Mouse (Mus musculus) hindbrain, embryonic 16.5 days (tissue): ENCODE data around the gene Treml1. TPM values are rescaled to one million over a fixed set of nuclear protein-coding genes. Genes with fewer than 3 reads are reported as not detected.

Source experiments
- ATAC-seq: fragments of 200-750 bp; cut with Nextera tagmentation; 2 replicates; pipeline ENCODE4 v1.8.0; 2017; ENCODE audit warnings: moderate TSS enrichment, moderate library complexity
- H3K27ac ChIP-seq: fragments of 300-500 bp; sonication (generic); 2 replicates; pipeline ENCODE4 v1.5.1; 2014; ENCODE audit warnings: low read depth, mild to moderate bottlenecking, control low read depth, low read length, moderate library complexity
- H3K27me3 ChIP-seq: fragments of 300-500 bp; sonication (generic); replicated peaks from 2 replicates; pipeline ENCODE4 v1.6.1; 2014; ENCODE audit warnings: low read length; ENCODE audit not compliant: control insufficient read depth, insufficient read depth
- H3K36me3 ChIP-seq: fragments of 300-500 bp; sonication (generic); 2 replicates; pipeline ENCODE4 v1.6.1; 2014; ENCODE audit warnings: mild to moderate bottlenecking, low read length, moderate library complexity, mixed read lengths; ENCODE audit not compliant: control insufficient read depth, insufficient read depth
- H3K4me1 ChIP-seq: fragments of 300-500 bp; sonication (generic); 2 replicates; pipeline ENCODE4 v1.6.1; 2014; ENCODE audit warnings: low read depth, low read length; ENCODE audit not compliant: control insufficient read depth, insufficient read depth
- H3K4me2 ChIP-seq: fragments of 300-500 bp; sonication (generic); 2 replicates; pipeline ENCODE4 v1.6.1; 2014; ENCODE audit warnings: mild to moderate bottlenecking, low read length, control low read depth, moderate library complexity
- H3K4me3 ChIP-seq: fragments of 300-500 bp; sonication (generic); 2 replicates; pipeline ENCODE4 v1.5.1; 2014; ENCODE audit warnings: mild to moderate bottlenecking, low read length, control low read depth, moderate library complexity
- H3K9ac ChIP-seq: fragments of 300-500 bp; sonication (generic); 2 replicates; pipeline ENCODE4 v1.6.1; 2014; ENCODE audit warnings: low read depth, mild to moderate bottlenecking, control low read depth, low read length, moderate library complexity
- H3K9me3 ChIP-seq: fragments of 300-500 bp; sonication (generic); 2 replicates; pipeline ENCODE4 v1.6.1; 2014; ENCODE audit warnings: mild to moderate bottlenecking, low read length, moderate library complexity; ENCODE audit not compliant: control insufficient read depth
- WGBS: fragments of 180-500 bp; shearing (Covaris S2); extraction: QIAGEN DNeasy Blood & Tissue Kit; methylation state at CpG from one replicate; pipeline ENCODE4 v1.1.7; 2014; 5-methylcytosine and 5-hydroxymethylcytosine counted together
- polyA plus RNA-seq: library from polyadenylated mRNA; unstranded; fragments of >200 nt; fragmentation: Nextera tagmentation; extraction: Ambion mirVana; gene quantifications from 2 replicates; pipeline ENCODE4 v1.2.1, GENCODE M21; 2015

Treml1 gene
- polyA plus RNA-seq, 1 experiment from 2014 or later, result 0.49 TPM

DNA sequence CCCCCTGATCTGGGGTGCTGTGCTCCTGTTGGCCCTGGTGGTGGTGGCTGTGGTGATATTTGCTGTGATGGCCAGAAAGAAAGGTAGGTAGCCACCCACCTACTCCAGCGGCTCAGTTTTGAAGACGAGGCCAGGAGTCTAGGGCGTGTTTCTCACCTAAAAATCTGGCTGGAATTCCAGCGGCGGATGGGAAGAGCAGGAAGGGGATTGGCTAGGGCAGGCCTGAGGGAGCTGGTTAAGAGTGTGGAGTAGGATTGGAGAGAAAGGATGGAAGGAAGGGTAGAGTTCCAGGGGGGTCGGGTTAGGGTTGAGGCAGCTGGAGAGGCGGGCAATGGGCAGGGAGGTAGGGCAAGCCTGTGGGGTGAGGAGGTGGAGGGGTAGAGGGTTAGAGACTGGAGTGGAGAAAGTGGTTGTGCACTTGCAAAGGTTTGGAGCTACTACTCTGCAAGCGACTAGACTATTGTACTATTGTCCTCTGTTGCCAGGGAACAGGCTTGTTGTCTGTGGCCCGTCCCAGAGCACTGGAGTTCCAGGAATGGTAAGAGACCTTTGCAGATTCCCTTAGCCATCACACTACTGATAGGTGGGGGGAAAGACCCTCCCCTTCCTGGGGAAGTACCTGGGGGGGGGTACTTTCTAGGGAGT, 5.9 kb downstream of the Treml1 start:
- 69% methylated on average over 9 of the region's 9 CpGs for WGBS
- peak; percentile 30; the same call in 1 of the 2 replicates for ATAC-seq

DNA sequence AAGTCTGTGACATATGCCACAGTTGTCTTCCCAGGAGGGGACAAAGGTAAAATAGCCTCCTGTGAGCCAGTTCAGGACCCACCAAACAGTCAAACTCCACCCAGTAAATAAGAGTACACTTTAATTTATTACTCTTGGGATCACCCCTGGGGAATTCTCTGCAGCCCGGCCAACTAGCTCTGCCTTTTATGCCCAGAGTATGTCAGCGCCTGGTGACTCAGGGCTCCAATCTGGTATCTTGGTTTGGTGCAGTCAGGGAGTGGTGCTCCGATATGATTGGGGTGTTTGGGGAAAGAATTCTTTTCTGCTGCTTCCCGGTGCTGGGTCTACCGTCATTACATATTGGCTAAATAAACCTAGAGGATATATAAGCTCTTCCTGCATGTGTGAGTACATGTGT, 7.1 kb downstream of the Treml1 start:
- ATAC-seq, result no peak
- H3K9ac ChIP-seq, result no peak overlapping the region
- H3K4me1 ChIP-seq, result no peaks in the 10 kb centered on the region
- 92% methylated on average over 5 of the region's 5 CpGs for WGBS
- no peak overlapping the region for H3K4me3 ChIP-seq
- no peaks in the 10 kb centered on the region for H3K27me3 ChIP-seq
- H3K4me2 ChIP-seq, result no peak overlapping the region
- no peaks in the 10 kb centered on the region for H3K9me3 ChIP-seq
- H3K27ac ChIP-seq, result no peak overlapping the region
- H3K36me3 ChIP-seq, result no peaks in the 10 kb centered on the region

More for the DNA sequence above, 5.9 kb downstream of the Treml1 start:
- H3K4me3 ChIP-seq, result no peak overlapping the region
- H3K36me3 ChIP-seq, result no peaks in the 10 kb centered on the region
- H3K27ac ChIP-seq, result no peak overlapping the region
- no peak overlapping the region for H3K9ac ChIP-seq
- H3K4me2 ChIP-seq, result no peak overlapping the region
- no peaks in the 10 kb centered on the region for H3K4me1 ChIP-seq
- no peaks in the 10 kb centered on the region for H3K27me3 ChIP-seq
- H3K9me3 ChIP-seq, result no peaks in the 10 kb centered on the region

DNA sequence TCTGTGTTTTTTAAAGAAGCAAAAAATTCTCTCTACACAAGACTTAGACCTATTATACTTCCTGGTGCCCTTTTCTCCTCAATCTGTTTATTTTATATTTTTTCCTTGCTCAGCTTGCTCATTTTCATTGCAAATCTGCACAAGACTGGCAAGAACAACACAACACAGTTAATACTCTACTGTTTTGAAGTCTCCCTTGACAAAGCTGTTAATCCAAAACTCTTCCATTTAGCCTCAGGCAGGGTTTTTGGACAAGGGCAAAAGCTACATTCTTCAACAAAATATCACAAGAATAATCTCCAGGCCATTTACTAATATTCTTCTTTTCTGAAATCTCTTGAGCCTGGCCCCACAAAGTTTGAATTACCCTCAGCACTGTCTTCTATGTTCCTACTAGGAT, 11.9 kb downstream of the Treml1 start:
- no peak overlapping the region for H3K9ac ChIP-seq
- H3K4me1 ChIP-seq, result no peaks in the 10 kb centered on the region
- H3K36me3 ChIP-seq, result no peaks in the 10 kb centered on the region
- no peaks in the 10 kb centered on the region for H3K9me3 ChIP-seq
- H3K4me3 ChIP-seq, result no peak overlapping the region
- ATAC-seq, result no peak
- H3K4me2 ChIP-seq, result no peak overlapping the region
- H3K27me3 ChIP-seq, result no peaks in the 10 kb centered on the region
- no peak overlapping the region for H3K27ac ChIP-seq

DNA sequence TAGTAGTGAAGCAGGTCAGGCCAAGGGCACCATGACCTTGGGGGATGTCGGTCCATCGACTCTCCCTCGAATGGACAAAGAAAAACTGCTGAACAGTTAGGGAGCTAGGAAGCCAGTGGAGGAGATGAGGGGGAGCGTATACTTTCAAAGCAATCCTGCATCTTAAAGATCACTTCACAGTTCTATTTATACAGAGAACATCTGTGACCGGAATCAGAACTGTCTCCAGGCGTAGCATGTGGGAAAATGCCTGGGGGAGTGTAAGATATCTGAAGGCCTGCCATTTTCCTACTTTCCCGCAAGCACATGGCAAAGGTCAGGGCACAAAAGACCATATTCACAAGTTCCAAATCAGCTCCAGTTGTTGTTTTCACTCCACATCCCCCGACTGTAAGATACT, 13.3 kb downstream of the Treml1 start:
- H3K9ac ChIP-seq, result no peak overlapping the region
- 82% methylated on average over 8 of the region's 8 CpGs for WGBS
- no peak overlapping the region for H3K4me2 ChIP-seq
- H3K27ac ChIP-seq, result no peak overlapping the region
- no peaks in the 10 kb centered on the region for H3K4me1 ChIP-seq
- no peak for ATAC-seq
- no peaks in the 10 kb centered on the region for H3K36me3 ChIP-seq
- H3K27me3 ChIP-seq, result no peaks in the 10 kb centered on the region
- no peaks in the 10 kb centered on the region for H3K9me3 ChIP-seq
- H3K4me3 ChIP-seq, result no peak overlapping the region

DNA sequence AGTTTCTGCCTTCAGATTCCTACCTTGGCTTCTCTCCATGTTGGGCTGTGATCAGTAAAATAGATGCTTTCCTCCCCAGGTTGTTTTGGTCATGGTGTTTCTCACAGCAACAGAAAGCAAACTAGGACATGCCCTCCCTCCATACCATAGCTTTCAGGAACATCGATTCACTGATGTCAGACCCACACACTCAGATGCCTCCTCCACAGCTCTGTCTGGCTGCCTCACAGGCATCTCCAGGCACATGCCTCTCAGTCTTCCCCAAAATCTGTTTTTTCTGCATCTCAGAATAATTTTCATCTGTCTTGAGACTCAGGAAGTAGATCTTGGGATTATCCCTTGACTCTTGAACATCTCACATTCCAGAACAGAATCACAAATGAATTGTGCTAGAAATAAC, 16.4 kb downstream of the Treml1 start:
- H3K4me2 ChIP-seq, result no peak overlapping the region
- no peak for ATAC-seq
- H3K4me3 ChIP-seq, result no peak overlapping the region
- no peaks in the 10 kb centered on the region for H3K27me3 ChIP-seq
- WGBS, result 100% methylated on average over 1 of the region's 1 CpGs
- H3K36me3 ChIP-seq, result no peaks in the 10 kb centered on the region
- H3K4me1 ChIP-seq, result no peaks in the 10 kb centered on the region
- H3K9ac ChIP-seq, result no peak overlapping the region
- no peak overlapping the region for H3K27ac ChIP-seq
- no peaks in the 10 kb centered on the region for H3K9me3 ChIP-seq

DNA sequence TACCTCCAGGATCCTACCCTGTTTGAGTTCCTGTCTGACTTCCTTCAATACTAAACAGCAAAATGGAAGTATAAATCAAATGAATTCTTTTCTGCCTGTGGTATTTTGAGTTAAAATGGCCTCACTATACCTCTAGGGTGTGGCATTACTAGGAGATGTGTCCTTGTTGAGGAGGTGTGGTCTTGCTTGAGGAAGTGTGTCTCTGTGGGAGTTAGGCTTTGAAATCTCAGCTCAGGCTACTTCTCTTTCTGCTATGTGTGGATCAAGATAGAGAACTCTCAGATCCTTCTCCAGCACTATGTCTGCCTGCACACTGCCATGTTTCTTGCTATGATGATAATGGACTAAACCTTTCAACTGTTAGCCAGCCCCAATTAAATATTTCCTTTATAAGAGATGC, 19.3 kb downstream of the Treml1 start:
- no peak overlapping the region for H3K4me3 ChIP-seq
- ATAC-seq, result no peak
- no peak overlapping the region for H3K9ac ChIP-seq
- no peak overlapping the region for H3K27ac ChIP-seq
- H3K9me3 ChIP-seq, result no peaks in the 10 kb centered on the region
- no peaks in the 10 kb centered on the region for H3K27me3 ChIP-seq
- H3K4me2 ChIP-seq, result no peak overlapping the region
- no peaks in the 10 kb centered on the region for H3K4me1 ChIP-seq
- no peaks in the 10 kb centered on the region for H3K36me3 ChIP-seq

DNA sequence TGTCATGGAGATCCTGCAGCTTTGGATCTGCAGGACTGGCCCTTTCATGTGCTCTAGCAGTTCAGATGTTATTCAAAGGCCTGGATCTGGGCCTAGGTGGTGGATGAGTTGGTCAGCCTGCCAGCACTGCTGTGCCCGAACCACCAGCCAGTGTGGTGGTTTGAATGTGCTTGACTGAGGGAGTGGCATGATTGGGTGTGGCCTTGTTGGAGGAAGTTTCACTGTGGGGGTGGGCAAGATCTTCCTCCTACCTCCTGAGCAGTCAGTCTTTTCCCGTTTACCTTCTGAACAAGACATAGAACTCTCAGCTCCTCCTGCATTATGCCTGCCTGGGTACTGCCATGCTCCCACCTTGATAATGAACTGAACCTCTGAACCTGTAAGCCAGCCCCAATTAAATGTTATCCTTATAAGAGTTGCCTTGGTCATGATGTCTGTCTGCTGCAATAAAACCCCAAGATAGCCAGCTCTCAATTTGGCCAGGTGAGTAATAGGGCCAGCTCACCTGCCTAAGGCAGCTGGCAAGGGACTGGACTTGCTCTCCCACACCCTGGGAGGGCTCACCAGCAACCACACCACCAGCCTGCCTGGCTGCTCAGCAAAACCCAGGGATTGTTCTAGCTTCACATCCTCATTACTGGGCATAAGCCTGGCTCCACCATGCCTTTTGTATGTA, 26.2 kb downstream of the Treml1 start:
- Histone ChIP-seq H3K27ac (no peak overlapping the region), H3K9ac (no peak overlapping the region), H3K4me2 (no peak overlapping the region), H3K4me3 (no peak overlapping the region), H3K9me3 (no peaks in the 10 kb centered on the region), H3K4me1 (no peaks in the 10 kb centered on the region), H3K27me3 (no peaks in the 10 kb centered on the region), H3K36me3 (peaks cover 33% of the 10 kb centered on the region)
- ATAC-seq, result no peak
- WGBS, result 82% methylated on average over 2 of the region's 2 CpGs

DNA sequence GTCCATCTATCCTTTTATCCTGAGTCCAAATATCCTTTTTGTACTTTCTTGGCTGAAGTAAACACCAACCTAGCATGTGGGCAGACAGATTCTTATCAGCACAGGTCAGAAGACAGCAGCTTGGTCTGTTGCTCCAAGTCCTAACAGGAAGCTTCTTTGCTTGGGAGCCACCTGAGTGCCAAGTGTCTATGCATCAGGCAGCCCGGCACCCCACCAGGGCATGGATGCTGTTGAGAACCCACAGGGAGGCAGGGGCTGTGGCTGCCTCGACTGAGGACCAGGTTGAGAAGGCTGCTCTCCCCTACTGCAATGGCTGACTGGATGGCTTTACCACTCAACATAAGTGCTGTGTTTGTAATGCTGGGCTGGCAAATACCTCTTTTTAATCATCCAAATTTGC, 28.9 kb downstream of the Treml1 start:
- H3K9ac ChIP-seq, result no peak overlapping the region
- ATAC-seq, result no peak
- peaks cover 57% of the 10 kb centered on the region for H3K36me3 ChIP-seq
- H3K27me3 ChIP-seq, result no peaks in the 10 kb centered on the region
- WGBS, result 93% methylated on average over 2 of the region's 2 CpGs
- no peak overlapping the region for H3K4me2 ChIP-seq
- no peak overlapping the region for H3K4me3 ChIP-seq
- no peak overlapping the region for H3K27ac ChIP-seq
- no peaks in the 10 kb centered on the region for H3K9me3 ChIP-seq
- H3K4me1 ChIP-seq, result no peaks in the 10 kb centered on the region

DNA sequence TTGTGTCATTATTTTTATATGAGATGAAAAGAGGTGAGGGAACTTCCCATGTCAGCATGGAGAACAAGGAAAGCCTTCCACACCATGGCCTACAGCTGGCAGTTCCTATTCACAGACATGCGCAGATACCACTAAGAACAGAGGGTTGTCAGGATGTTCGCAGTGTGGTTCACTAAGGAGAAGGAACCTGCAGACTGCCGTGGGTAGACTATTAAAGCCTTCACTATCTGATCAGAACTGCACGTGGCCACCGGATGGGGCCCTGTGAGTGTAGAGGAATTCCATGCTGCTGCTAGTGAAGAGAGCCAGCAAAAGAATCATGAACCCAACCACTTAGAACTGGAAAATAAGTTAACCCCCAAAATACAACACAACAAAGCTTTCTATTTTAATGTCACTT, 29.7 kb downstream of the Treml1 start:
- H3K36me3 ChIP-seq, result peaks cover 57% of the 10 kb centered on the region
- no peak overlapping the region for H3K4me2 ChIP-seq
- no peak for ATAC-seq

More for the DNA sequence above, 29.7 kb downstream of the Treml1 start:
- no peaks in the 10 kb centered on the region for H3K9me3 ChIP-seq
- no peaks in the 10 kb centered on the region for H3K4me1 ChIP-seq
- 95% methylated on average over 5 of the region's 5 CpGs for WGBS
- H3K27ac ChIP-seq, result no peak overlapping the region
- H3K9ac ChIP-seq, result no peak overlapping the region
- H3K4me3 ChIP-seq, result no peak overlapping the region
- no peaks in the 10 kb centered on the region for H3K27me3 ChIP-seq
